Mouse (Mus musculus): Measurements from ENCODE around the gene Pars2.

DNA sequence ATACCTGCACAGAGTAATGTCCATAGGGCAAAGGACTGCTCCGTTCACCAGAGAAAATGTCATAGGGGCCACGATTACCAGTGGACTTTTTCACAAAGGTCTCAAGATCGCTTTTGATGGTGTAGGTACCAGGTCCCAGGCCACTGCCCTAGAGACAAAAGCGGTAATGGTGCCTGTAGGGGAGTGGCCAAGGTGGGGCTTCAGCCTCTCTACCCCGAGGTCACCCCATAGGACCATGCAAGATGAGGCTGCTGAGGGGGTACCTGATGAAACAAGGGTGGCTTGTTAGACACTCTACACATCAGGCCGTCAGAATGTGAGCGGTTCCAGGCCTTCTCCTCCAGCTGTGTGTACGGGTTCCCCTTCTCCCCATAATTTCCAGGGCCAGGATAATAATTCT, 37.8 kb upstream of the Pars2 start:
- no peak for TF ChIP-seq TAL1 (IDR thresholded peaks at IDR 0.05; ENCODE audit: low read length)
- no peak for TF ChIP-seq GATA1 (IDR thresholded peaks at IDR 0.05; ENCODE audit: low read length)
